Mouse (Mus musculus): ENCODE results near the gene Arfip2.

Arfip2 gene
- long read RNA-seq, experiment 1, transcript Arfip2-206 (8 exons, 3,275 nt): major isoform, 16 of 28 reads
- long read RNA-seq, experiment 1, partial matches to known transcripts: 4 of 28 reads
- long read RNA-seq, experiment 1, other reads (novel, unspliced or antisense): 7 of 28 reads
- long read RNA-seq, experiment 2, transcript Arfip2-206 (8 exons, 3,275 nt): major isoform, 28 of 47 reads
- long read RNA-seq, experiment 2, partial matches to known transcripts: 3 of 47 reads
- long read RNA-seq, experiment 2, other reads (novel, unspliced or antisense): 15 of 47 reads

DNA sequence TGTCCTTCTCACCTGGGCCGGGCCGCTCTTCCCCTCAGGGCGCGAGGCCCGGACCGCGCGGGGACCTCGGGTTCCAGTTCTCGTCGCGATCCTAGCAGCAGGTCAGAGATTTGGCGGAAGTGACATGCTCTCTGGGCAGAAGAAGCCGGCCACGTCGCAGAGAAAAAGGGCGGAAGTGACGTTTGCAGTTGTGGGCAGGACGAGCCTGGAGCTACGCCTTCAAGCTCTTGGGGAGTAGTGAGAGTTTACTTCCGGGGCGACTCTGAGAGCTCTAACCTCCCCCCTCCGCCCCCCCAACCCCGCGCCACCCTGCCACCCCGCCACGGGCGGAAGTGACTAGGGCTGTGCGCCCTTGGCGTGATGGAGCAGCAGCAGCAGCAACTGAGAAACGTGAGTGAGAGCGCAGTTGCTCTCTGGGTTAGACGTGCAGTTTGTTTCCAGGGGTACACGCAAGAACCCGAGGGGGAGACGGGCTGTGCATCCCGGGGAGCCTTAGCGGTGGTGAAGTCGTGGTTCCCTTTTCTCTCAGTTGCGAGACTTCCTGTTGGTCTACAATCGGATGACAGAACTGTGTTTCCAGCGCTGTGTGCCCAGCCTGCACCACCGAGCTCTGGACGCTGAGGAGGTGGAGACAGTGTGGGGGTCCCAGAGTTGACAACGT lies at the start of gene Arfip2, which contains the start of gene Gm45799:
Arfip2 (minus strand) TSS at position 184 of the 661 bp plus-strand sequence.
Gm45799 (plus strand) TSS at position 320 of the 661 bp plus-strand sequence.
- intact Hi-C loops (cut with DNase I): loop anchor here (5.0 kb wide), 1 partner anchor 102 kb away; the partner anchor contains the start of gene Taf10

DNA sequence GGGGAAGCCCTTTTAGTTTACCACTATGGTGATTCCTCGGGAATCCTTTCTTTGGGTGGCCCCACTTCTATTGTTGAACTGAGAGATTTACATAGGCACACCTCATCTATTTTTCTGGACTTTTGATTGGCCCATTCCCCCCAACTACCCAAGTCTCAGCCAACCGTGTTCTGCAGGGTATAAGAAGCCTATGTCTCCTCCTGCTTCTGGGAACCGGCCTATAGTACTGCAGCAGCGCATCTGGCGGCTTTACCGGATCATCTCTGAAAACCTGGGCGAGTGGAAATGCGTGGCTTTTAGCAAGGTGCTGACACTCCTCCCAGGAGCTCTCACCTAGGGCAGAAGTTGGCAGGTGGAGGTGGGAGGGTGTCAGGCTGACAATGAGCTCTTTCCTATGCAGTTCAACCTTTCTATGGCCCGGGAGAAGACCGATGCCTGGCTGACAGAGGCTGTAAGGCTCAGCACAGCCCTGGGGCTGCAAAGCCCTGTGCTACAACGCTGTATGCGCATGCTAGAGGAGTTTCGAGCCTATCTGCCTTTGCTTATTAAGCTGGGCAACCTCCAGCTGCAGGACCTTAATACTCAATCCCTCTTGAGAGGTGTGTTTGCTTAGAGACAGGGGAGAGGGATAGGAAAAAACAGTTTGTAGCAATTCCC lies 45.5 kb upstream of the Arfip2 start:
- intact Hi-C loops (cut with DNase I): no loop called here

DNA sequence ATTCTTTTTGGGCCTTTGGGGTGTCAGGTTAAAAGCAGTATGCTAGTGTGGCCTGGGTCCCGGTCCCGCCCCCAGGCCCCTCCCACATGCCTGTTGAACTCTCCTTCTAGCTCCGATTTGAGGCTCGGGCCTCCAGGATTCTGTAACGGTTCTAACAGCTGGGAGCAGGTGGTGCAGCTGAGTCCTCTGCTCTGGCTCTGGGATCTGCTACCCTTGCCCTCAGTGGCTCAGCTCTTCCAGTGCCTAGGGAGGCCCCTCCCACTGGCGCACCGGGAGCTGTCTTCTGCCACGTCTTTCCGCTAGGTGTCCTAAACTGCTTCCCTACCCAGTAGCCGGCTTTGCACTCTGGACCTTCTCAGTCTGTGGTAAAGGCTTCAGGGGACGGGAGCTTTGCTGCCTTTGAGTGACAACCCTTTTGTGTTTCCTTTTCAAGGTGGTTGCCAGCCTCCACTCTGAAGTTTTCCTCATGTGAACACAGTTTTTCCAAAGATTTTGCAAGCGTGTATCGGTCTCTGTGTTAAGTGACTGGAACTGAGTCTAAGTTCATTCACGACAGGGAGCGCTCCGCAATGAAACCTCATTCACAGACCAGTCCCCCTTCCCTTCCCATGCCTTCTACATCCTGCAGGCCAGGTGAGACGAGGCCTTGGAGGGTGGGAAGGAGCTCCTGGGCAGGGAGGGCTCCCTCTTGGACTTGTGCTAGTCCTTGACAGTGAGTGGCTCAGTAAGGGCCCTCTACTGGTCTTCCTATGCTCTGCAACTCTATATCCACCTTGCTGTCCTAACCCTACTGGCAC lies 10.6 kb upstream of the Arfip2 start, which contains the start of gene Dnhd1:
Dnhd1 (plus strand) TSS at position 189 of the 797 bp plus-strand sequence.
- intact Hi-C loops (cut with DNase I): loop anchor here (5.0 kb wide), 1 partner anchor 161 kb away; the partner anchor contains the start of gene Mrpl17

DNA sequence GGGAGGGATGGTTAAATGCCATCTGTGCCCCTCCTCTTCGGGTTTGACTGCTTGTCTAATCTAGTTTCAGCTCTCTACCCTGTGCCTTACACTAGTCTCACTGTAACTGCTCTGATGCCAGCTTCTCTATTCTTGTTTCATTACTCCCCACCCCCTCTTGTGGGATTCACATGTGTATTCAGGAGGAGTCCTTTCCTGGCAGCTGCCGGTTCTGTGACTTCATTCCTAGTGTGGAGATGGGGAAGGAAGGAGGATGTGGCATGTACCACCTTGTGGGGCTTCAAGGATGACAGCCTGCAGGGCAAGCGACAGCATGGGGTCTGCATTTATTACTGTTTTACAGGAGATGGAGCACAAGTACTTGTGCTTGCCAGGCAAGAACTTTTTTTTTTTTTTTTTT lies 1.7 kb upstream of the Arfip2 start:
- intact Hi-C loops (cut with DNase I): loop anchor here (5.0 kb wide), 1 partner anchor 100 kb away; the partner anchor contains the start of gene Taf10

DNA sequence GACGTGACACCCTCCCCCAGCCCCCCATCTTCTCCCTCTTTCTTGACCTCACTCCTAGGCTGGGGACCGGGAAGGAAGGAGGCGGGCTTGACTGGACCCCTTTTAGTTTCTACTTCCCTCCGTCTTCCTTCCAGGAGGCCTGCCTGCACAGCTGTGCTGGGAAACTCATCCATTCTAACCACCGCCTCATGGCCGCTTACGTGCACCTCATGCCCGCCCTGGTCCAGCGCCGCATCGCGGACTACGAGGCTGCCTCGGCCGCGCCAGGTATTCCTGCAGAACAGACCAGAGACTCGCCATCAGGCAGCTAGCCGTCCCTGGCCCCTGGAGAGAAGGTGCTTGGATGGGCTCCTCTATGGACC lies 659 bp upstream of the Arfip2 start:
- intact Hi-C loops (cut with DNase I): loop anchor here (5.0 kb wide), 1 partner anchor 101 kb away; the partner anchor contains the start of gene Taf10

DNA sequence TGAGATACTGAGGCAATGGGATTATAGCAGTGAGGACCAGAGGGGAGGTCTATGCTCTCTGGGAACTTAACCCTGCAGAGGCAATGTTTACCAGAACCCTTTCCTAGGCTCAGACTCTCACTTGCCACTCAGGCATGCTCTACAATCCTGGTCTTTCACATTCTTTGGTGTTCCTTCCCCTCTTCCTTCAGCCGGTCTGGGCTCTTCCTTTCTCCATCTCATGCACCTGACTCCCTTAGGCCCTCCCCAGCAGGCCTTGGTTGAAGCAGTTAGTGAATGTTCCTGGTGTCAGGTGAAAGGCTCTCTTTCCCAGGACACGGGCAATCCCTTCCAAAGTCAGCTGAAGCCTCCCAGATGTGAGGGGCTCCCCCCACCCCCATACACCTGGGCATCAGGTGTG lies 460 bp downstream of the Arfip2 start, which contains the start of gene Timm10b:
Timm10b (plus strand) TSS at position 301 of the 400 bp plus-strand sequence.
- intact Hi-C loops (cut with DNase I): loop anchor here (5.0 to 10.0 kb wide), 2 partner anchors 103 to 235 kb away; partner anchors contain the start of genes Cnga4, Fam160a2 and Taf10

DNA sequence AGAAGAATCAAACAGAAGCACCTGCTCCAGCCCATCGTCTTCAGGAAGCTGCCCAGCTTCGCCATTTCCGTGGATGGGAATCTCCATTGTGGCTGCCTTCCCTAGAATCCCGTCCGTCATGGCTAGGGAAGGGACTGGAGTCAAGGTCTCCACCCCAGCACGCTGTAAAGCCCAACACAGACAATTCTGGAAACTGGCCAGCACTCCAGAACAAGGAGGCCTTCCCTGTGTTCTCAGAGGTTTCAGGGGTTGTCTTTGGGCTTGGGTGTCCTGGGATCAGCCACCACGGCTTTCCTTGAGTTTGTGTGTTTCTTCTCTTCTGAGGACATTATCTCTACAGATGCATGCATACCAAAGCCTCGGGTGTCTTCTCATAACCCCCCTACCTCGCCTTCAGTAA lies 912 bp downstream of the Arfip2 start:
- intact Hi-C loops (cut with DNase I): loop anchor here (10.0 kb wide), 1 partner anchor 235 kb away; the partner anchor contains the start of genes Cnga4 and Fam160a2

DNA sequence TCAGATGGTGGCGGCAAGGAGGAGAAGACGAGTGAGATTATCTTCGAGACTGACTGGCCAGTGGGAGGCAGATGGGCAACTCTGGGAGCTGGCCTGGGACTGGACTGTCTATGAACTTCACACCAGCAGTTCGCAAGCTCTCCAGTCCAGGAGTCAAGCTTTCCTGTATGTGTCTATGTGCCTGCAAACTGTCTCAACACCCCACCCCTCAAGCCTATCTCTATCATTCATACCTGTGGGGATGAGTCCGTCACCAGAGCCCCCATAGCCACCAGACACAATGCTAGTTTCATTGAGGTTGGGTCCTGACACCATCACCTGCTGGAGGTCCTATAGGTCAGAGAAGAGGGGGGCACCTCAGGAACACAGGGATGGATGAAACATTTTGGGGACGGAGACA lies 1.4 kb downstream of the Arfip2 start:
- intact Hi-C loops (cut with DNase I): loop anchor here (10.0 kb wide), 1 partner anchor 234 kb away; the partner anchor contains the start of genes Cnga4 and Fam160a2

DNA sequence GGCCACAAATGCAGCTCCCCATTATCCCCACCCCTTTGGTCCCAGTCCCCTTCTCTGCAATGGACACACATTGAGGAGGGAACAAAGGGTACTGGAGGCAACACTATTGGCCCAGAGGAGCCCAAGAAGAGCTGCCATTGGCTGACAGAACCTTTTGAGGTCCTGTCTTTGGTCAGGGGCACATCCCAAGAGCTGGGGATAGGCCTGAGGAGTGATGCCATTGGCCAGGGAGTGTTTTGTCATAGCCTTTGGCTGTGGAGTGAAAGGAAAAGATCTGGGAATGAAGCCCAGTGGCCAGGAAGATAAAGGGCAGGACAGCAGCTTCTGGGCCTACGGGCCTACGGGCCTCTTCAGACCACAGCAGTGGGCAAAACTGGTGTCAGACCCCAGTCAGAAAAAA lies 4.5 kb downstream of the Arfip2 start:
- intact Hi-C loops (cut with DNase I): loop anchor here (10.0 kb wide), 1 partner anchor 231 kb away; the partner anchor contains the start of genes Cnga4 and Fam160a2

DNA sequence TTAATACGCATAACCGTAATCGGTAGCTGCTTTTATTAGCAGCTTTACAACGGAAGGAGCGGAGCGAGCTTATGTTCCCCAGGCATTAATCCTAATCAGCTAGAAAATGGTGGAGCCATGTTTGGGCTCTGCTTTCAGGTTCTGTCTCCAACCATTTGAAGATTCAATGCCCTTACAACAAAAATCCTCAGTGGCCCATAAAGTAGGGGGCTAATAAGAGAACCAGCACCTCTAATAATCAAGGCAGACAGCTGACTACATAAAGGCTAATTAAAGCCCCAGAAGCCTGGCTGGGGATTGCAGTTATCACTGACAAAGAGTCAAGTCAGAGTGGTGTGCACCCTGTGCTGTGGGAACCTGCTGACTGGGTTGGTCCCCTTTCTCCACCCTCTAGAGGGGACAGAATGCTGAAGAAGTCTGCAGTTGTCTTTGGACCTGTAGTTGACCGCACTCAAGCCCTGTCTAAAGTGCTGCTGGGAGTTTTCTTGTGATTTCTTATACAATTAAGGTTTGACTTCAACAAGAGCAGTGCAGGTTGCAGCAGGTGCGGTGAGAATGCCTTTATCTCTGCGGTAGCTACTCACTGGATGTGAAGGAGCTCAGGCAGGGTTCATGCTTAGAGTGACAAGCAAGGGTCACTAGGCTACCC lies 5.8 kb downstream of the Arfip2 start:
- intact Hi-C loops (cut with DNase I): loop anchor here (10.0 kb wide), 1 partner anchor 230 kb away; the partner anchor contains the start of genes Cnga4 and Fam160a2

DNA sequence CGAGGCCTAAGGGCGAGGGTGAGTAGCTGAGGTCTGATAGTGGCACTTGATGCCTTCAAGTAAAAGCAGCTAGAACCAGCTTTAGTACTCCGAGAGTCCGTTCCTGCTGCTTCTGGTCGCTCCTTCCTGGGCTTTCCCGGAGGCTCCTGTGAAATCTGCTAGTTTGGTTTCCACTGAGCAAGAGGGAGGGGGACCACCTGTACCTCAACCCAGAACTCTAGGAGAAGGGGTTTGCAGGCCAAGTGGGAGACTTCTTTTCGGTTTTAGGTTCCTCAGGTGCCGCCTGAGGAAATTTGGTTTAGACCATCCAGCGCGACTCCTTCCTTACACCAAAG lies 6.4 kb downstream of the Arfip2 start:
- intact Hi-C loops (cut with DNase I): loop anchor here (10.0 kb wide), 1 partner anchor 229 kb away; the partner anchor contains the start of genes Cnga4 and Fam160a2

DNA sequence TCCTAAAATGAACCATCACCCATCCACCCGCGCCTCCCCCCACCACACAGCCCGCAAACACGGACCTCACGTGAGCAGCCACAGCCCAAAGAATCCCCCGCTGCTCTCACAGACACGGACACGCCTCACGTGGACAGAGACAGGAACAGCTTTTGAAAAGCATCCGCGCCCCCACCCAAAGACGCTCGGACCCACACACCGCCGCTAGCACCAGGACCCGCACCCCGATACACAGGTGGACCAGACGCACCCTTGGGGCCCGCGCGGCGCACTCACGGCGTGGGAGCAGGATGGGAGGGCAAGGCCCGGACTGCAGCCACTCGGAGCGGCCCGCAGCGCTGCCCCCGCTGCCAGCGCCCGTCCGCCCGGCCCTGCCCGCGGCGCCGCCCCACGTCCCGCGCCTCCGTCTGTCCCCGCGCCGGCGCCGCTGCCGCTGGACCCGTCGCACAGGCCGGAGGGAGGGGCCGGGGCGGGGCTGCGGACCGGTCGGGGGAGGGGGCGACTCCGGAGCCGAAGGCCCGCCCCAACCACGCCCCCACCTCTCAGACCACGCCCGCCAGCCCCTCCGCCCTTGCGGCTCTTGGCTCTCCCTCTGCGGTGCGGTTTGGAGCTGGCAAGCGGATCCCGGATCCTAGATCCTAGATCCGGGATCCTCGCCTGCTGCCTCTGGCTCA lies 7.0 kb downstream of the Arfip2 start, which contains the start of gene Trim3:
Trim3 (minus strand) TSS at position 445 of the 674 bp plus-strand sequence.
- intact Hi-C loops (cut with DNase I): loop anchor here (10.0 kb wide), 1 partner anchor 228 kb away; the partner anchor contains the start of genes Cnga4 and Fam160a2

DNA sequence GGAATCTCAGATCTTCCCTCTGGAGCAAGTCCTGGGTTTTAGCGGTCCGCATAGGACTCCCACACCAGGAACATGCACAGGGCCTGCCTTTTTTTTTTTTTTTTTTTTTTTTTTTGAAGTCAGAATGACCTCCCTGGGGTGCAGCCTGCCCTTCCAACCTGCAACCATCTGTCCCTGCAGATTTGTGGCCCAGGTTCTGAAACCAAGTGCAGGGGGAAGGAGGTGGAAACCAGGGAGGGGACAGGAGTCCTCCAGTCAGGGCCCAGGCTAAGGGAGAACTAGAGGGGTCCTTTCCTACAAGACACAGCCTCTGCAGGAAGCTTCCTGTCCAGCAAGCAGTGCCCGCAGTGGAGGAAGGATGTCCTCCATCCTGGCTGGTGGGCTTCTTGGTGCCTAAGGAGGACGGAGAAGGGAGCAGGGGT lies 7.7 kb downstream of the Arfip2 start:
- intact Hi-C loops (cut with DNase I): loop anchor here (10.0 kb wide), 1 partner anchor 228 kb away; the partner anchor contains the start of genes Cnga4 and Fam160a2

DNA sequence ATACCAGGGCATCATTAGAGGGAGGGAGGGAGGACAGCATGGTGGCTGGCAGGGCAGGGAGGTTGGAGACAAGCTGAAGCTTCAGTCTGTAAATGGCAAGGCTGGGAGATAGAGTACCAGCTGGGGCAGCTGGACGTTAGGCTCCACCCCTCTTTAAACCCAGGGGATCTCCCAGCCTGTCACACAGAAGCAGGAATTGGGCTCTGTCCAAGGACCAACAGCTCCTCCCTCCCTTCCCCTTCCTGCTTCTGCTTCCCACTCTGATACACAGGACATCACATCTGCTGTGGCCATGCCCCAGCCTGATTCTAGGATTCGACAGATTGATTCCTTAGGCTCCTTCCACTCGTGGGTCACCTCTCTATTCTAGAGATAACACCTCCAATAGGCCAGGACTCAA lies 11.6 kb downstream of the Arfip2 start:
- intact Hi-C loops (cut with DNase I): no loop called here

DNA sequence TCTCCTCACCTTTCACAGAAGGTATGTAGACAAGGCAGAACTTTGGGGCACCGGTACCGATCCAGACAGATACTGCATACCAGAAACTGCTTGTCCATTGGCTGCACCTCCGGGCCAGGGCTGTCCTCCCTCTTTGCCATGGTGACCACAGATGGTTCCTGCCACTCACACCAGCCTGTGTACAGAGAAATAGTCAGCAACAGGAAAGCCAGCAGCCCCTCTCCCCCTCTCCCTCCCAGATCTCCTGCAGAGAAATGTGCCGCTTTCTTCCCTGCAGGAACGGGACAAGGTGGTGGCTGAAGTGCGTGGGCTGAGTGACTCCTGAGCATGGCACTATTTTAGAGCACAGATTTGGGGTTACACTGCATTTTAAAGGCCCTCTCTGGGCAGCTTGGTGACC lies 14.8 kb downstream of the Arfip2 start:
- intact Hi-C loops (cut with DNase I): no loop called here

DNA sequence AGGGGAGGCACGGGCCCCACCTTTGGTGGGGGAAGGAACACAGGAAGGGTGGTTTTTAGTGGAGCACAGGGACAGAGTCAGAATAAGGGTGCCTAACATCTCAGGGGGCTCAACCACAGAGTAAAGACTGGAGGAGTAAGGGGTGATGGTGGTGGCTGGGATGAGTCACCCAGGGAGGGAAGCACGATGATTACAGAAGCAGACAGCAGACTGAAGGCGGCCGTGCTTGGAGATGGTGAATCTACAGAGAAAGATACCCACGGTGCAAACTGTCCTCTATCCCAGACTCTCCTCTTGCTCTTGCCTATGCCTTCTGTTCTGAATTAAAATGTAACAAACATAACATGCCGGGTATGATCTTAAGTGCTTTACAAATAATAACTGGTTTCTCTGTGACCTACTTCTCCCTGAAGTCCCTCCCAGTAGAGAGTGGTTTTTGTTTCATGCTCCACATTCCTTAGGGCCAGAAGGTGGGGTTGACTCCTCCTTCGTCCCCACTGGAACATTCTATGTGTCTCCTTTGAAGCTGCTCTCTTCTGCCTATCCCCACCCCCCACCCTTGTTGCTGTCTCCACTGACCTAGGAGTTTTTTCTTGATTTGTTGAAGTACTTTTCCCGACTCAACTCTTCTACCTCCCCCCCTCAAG lies 18.4 kb downstream of the Arfip2 start:
- intact Hi-C loops (cut with DNase I): no loop called here

DNA sequence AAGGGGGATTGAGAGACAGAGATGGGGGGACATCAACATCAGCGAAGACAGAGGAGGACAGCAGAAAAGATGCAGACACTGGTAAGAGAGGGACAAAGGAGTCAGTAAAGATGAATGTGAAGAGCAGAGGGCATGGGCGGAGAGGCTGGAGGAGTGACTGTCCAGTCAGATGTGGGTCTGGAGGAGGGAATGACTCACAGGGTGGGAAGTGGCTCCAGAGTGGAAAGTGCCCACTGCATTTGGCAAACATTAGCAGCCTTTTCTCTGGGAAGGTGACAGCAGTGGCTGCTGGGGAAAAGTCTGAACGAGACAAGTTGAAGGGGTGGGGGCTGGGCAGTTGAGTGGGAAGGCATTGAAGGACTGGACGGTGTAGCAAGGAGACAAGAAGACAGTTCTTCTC lies 19.2 kb downstream of the Arfip2 start:
- intact Hi-C loops (cut with DNase I): no loop called here

DNA sequence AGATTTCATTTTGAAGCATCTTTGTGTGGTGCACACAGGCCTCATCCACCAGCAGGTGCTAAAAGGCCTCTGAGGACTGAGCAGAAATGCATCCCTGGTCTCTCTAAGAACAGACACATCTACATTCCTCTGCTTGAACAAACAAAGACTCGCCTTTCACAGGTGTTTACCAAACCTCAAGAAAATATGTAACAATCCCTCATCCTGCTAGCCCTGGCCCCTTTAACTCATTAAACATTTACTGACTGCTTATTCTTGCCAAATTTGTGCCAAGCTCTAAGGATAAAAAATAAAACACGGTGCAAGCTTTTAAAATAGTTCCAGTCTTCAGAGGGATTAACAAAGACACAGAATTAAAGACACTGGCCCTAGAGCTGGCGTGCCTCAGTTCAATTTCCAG lies 20.5 kb downstream of the Arfip2 start:
- intact Hi-C loops (cut with DNase I): no loop called here

DNA sequence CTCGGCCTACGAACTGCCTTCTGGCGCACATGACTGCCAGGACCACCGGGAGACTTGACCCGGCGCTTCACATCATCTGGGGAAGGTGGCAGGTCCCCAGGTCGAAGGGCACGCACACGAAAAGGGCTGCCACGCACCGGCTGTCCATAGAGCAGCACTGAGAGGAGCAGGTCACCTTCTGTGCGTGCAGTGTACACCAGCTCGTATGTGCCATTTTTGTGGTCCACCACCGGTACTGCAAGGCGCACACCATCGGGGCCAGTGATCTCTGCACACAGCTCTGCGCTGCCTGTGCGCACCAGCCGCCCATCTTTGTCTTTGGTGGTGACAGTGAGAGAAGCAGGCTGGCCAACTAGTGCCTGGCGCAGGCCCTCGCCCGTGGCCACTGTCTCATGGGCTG lies 22.4 kb downstream of the Arfip2 start:
- intact Hi-C loops (cut with DNase I): no loop called here

Measured in adrenal gland (tissue).